Mouse (Mus musculus): ENCODE measurements at regions not wholly inside any gene's neighbourhood (a gene's known extent, or its start where the extent isn't known, plus 50 kb on each side); places are given as distances from the start of the nearest gene placed in this dataset.

DNA sequence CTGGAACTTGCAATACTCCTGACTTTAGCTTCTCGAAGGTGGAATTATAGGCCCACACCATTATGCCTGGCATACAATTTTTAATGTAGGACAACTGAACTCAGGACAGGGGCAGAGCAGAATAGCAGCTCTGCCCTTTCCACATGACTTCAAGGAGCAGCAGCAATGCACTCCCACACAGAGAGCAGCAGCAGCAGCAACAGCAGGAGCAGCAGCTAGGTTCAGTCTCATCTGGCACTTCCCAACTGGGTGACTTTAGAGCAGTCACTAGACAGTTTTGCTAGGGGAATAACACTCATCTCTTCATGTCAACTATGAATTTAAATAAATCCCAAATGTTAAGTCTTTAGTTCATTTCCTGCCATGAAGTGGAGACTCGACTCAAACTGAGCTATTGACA, 206.9 kb upstream of the Cadps start:
- no peak for TF ChIP-seq ZNF384 (IDR thresholded peaks at IDR 0.05; ENCODE audit: low read depth, low read length)
- no peak for TF ChIP-seq MAFK (IDR thresholded peaks at IDR 0.05; ENCODE audit: insufficient read depth, low read depth, low read length)
- TF ChIP-seq ZC3H11A (IDR thresholded peaks at IDR 0.05; ENCODE audit: borderline replicate concordance, low read depth, low read length): no peak
- no peak for TF ChIP-seq HCFC1 (IDR thresholded peaks at IDR 0.05; ENCODE audit: borderline replicate concordance, insufficient read depth, low read length)
- TF ChIP-seq CHD2 (IDR thresholded peaks at IDR 0.05; ENCODE audit: low read depth, low read length): no peak
- DNase-seq (ENCODE audit: low read depth, low spot score): no peak

GRCm38 (mm10) chr14:13022744-13023143, 199.9 kb upstream of the Cadps start:
- no peaks in the 10 kb centered on the region for H3K9me3 ChIP-seq (ENCODE audit: control insufficient read depth, insufficient read depth, low read depth, low read length)
- H3K9ac ChIP-seq (ENCODE audit: insufficient read depth, low read depth, low read length, poor library complexity, severe bottlenecking): no peak overlapping the region
- no peak overlapping the region for H3K27ac ChIP-seq (ENCODE audit: insufficient read depth, low read depth, low read length, poor library complexity, severe bottlenecking)
- no peaks in the 10 kb centered on the region for H3K4me1 ChIP-seq (ENCODE audit: control insufficient read depth in 2 of 2, insufficient read depth in 2 of 2, low read length in 2 of 2, poor library complexity in 1 of 2)
- in situ Hi-C loops (cut with MboI; ENCODE audit: low sequenced_read_pairs in 2 of 2, unreplicated experiment in 2 of 2): no loop called here
- no peak for DNase-seq (ENCODE audit: low read depth, low spot score)
- H3K36me3 ChIP-seq (ENCODE audit: control insufficient read depth, insufficient read depth, low read length, poor library complexity, severe bottlenecking): no peaks in the 10 kb centered on the region
- TF ChIP-seq ZNF384 (IDR thresholded peaks at IDR 0.05; ENCODE audit: low read depth, low read length) (no peak), CHD2 (IDR thresholded peaks at IDR 0.05; ENCODE audit: low read depth, low read length) (no peak), ZC3H11A (IDR thresholded peaks at IDR 0.05; ENCODE audit: borderline replicate concordance, low read depth, low read length) (no peak), HCFC1 (IDR thresholded peaks at IDR 0.05; ENCODE audit: borderline replicate concordance, insufficient read depth, low read length) (no peak), MAFK (IDR thresholded peaks at IDR 0.05; ENCODE audit: insufficient read depth, low read depth, low read length) (no peak)
- H3K4me3 ChIP-seq (ENCODE audit: insufficient read depth in 1 of 2, low read depth in 1 of 2, low read length in 2 of 2, poor library complexity in 1 of 2, severe bottlenecking in 1 of 2): no peak overlapping the region

More for the DNA sequence above, 206.9 kb upstream of the Cadps start:
- in situ Hi-C loops (cut with MboI; ENCODE audit: low sequenced_read_pairs in 2 of 2, unreplicated experiment in 2 of 2): no loop called here
- H3K4me1 ChIP-seq (ENCODE audit: control insufficient read depth in 2 of 2, insufficient read depth in 2 of 2, low read length in 2 of 2, poor library complexity in 1 of 2): no peaks in the 10 kb centered on the region
- no peak overlapping the region for H3K27ac ChIP-seq (ENCODE audit: insufficient read depth, low read depth, low read length, poor library complexity, severe bottlenecking)
- no peaks in the 10 kb centered on the region for H3K9me3 ChIP-seq (ENCODE audit: control insufficient read depth, insufficient read depth, low read depth, low read length)
- no peak overlapping the region for H3K9ac ChIP-seq (ENCODE audit: insufficient read depth, low read depth, low read length, poor library complexity, severe bottlenecking)
- no peak overlapping the region for H3K4me3 ChIP-seq (ENCODE audit: insufficient read depth in 1 of 2, low read depth in 1 of 2, low read length in 2 of 2, poor library complexity in 1 of 2, severe bottlenecking in 1 of 2)
- H3K36me3 ChIP-seq (ENCODE audit: control insufficient read depth, insufficient read depth, low read length, poor library complexity, severe bottlenecking): no peaks in the 10 kb centered on the region

DNA sequence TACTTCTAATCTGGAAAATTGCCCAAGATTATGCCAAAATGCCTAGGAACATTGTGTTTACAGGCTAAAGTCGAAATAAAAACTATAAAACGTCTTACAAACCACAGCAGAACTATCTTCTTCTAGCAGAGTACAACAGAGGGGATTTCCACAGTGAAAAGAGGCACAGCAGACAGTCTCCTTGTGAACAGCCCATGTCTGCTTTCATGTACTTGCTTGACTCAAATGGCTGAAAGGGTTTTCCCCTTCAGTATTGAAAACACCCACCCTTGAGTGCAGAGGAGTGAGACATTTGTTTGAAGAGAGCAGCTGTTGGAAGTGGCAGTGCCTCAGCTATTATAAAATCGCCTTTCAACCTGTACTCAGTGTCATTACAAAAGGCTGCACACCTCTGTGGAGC, 188.2 kb upstream of the Cadps start:
- H3K9ac ChIP-seq (ENCODE audit: insufficient read depth, low read depth, low read length, poor library complexity, severe bottlenecking): no peak overlapping the region
- in situ Hi-C loops (cut with MboI; ENCODE audit: low sequenced_read_pairs in 2 of 2, unreplicated experiment in 2 of 2): no loop called here
- TF ChIP-seq ZNF384 (IDR thresholded peaks at IDR 0.05; ENCODE audit: low read depth, low read length) (no peak), MAFK (IDR thresholded peaks at IDR 0.05; ENCODE audit: insufficient read depth, low read depth, low read length) (no peak), ZC3H11A (IDR thresholded peaks at IDR 0.05; ENCODE audit: borderline replicate concordance, low read depth, low read length) (no peak), CHD2 (IDR thresholded peaks at IDR 0.05; ENCODE audit: low read depth, low read length) (no peak), HCFC1 (IDR thresholded peaks at IDR 0.05; ENCODE audit: borderline replicate concordance, insufficient read depth, low read length) (no peak)
- H3K4me1 ChIP-seq (ENCODE audit: control insufficient read depth in 2 of 2, insufficient read depth in 2 of 2, low read length in 2 of 2, poor library complexity in 1 of 2): no peaks in the 10 kb centered on the region
- H3K9me3 ChIP-seq (ENCODE audit: control insufficient read depth, insufficient read depth, low read depth, low read length): no peaks in the 10 kb centered on the region
- H3K36me3 ChIP-seq (ENCODE audit: control insufficient read depth, insufficient read depth, low read length, poor library complexity, severe bottlenecking): no peaks in the 10 kb centered on the region
- no peak for DNase-seq (ENCODE audit: low read depth, low spot score)
- no peak overlapping the region for H3K4me3 ChIP-seq (ENCODE audit: insufficient read depth in 1 of 2, low read depth in 1 of 2, low read length in 2 of 2, poor library complexity in 1 of 2, severe bottlenecking in 1 of 2)
- no peak overlapping the region for H3K27ac ChIP-seq (ENCODE audit: insufficient read depth, low read depth, low read length, poor library complexity, severe bottlenecking)

DNA sequence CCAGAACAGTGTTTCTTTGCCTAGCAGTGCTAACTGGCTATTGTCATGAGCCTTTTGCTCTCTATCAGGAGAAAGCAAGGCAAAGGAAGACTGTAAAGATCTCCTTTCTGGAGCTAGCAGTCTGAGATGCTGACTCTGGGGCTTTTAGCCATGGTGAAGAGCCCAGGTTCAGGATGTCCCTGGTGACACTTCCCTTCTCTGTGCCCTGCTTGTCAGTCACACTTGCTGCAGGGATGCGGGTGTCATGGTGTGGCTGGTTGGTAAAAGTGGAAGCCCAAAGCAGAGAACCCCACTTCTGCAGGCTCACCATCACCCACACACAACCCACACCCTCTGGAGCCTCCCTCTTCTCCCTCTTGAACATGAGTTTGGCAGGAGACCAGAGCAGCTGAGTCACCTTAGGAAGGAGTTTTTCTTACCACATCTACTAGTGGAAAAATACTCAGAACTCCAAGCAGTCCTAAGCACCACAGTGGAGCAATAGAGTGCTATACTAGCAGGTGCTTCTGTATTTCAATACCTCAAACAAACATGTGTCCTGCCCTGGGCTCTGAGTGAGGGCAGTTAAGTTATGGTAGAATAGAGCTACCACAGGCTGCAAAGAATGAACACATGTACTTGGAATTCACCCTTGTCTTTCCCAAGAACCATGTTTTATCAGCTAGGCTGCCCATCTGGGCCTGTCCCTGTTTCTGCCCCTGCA, 178.3 kb upstream of the Cadps start:
- Histone ChIP-seq H3K4me1 (ENCODE audit: control insufficient read depth in 2 of 2, insufficient read depth in 2 of 2, low read length in 2 of 2, poor library complexity in 1 of 2) (no peaks in the 10 kb centered on the region), H3K36me3 (ENCODE audit: control insufficient read depth, insufficient read depth, low read length, poor library complexity, severe bottlenecking) (no peaks in the 10 kb centered on the region), H3K27ac (ENCODE audit: insufficient read depth, low read depth, low read length, poor library complexity, severe bottlenecking) (no peak overlapping the region), H3K4me3 (ENCODE audit: insufficient read depth in 1 of 2, low read depth in 1 of 2, low read length in 2 of 2, poor library complexity in 1 of 2, severe bottlenecking in 1 of 2) (no peak overlapping the region), H3K9me3 (ENCODE audit: control insufficient read depth, insufficient read depth, low read depth, low read length) (no peaks in the 10 kb centered on the region), H3K9ac (ENCODE audit: insufficient read depth, low read depth, low read length, poor library complexity, severe bottlenecking) (no peak overlapping the region)
- TF ChIP-seq ZC3H11A (IDR thresholded peaks at IDR 0.05; ENCODE audit: borderline replicate concordance, low read depth, low read length) (no peak), MAFK (IDR thresholded peaks at IDR 0.05; ENCODE audit: insufficient read depth, low read depth, low read length) (no peak), ZNF384 (IDR thresholded peaks at IDR 0.05; ENCODE audit: low read depth, low read length) (no peak), HCFC1 (IDR thresholded peaks at IDR 0.05; ENCODE audit: borderline replicate concordance, insufficient read depth, low read length) (no peak), CHD2 (IDR thresholded peaks at IDR 0.05; ENCODE audit: low read depth, low read length) (no peak)
- in situ Hi-C loops (cut with MboI; ENCODE audit: low sequenced_read_pairs in 2 of 2, unreplicated experiment in 2 of 2): no loop called here
- no peak for DNase-seq (ENCODE audit: low read depth, low spot score)
